Mouse (Mus musculus): ENCODE measurements at regions not wholly inside any gene's neighbourhood (a gene's known extent, or its start where the extent isn't known, plus 50 kb on each side); places are given as distances from the start of the nearest gene placed in this dataset.

GRCm38 (mm10) chr3:69953674-69954329 is 53.6 kb upstream of the Otol1 start:
- no peak for DNase-seq

DNA sequence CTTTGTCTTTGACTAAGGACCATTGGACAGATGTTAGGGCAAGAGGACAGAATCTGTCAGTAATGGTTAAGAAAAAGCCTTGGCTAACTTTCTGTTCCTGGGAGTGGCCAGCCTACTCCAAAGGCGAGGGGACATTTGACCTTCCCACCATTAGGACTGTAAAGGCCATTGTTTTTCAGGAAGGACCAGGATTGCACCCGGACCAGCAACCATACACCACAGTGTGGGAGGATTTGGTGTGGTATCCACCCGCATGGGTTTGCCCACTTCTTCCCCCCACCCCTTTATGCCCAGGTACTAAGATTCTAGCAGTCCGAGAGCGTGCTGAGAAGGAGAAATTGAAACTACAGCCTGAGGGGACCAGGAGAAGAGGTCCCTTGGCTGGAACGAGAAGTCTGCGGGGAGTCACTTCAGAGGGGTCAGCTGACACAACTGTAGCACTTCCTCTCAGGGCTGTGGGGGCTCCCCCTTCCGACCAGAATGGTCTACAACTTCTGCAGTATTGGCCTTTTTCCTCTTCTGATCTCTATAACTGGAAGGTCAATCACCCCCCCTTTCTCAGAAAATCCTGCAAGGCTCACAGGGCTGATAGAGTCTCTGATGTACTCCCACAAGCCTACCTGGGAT is 63.2 kb upstream of the Sptssb start:
- DNase-seq, result peak; percentile 35 to 38

GRCm38 (mm10) chr3:69912859-69913258 is 53.1 kb upstream of the Sptssb start:
- no peak for DNase-seq

DNA sequence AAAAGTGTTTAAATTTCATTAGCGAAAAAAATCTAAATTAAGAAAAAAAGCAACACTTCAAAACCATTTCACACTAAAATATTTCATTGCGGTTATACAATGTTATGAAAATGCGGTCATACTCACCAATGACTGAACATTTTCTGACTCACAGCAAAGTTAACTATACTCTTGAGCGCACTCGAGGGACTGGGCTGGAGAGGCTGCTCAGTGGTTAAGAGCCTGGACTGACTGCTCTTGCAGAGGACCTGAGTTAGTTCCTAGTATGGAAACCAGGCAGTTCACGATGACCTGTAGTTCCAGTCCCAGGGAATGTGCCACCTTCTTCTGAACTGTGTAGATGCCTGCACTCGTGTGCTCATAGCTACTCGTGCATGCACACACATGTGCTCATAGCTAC is 50.3 kb upstream of the Sptssb start:
- no peak for DNase-seq
